Mouse (Mus musculus): ENCODE data around the gene Prr15l. TPM values are rescaled to one million over a fixed set of nuclear protein-coding genes. Genes with fewer than 3 reads are reported as not detected.

Gene Prr15l
- 0.34 and 0.46 TPM in 2 replicates for total RNA-seq (2014; rRNA removed)
- 0.60 and 0.64 TPM in 2 replicates for polyA plus RNA-seq (2012; rRNA removed)

- H3K27me3 ChIP-seq (ENCODE audit: control insufficient read depth, insufficient read depth, low read length) = no peaks in the 10 kb centered on the region; the same call in 1 of the 2 replicates
- no peak for DNase-seq (ENCODE audit: extremely low read depth, low read depth, low spot score)
- H3K27ac ChIP-seq (replicated peaks; ENCODE audit: insufficient read depth, low read depth, low read length) = no peak within 1 kb of the TSS
- no peaks in the 10 kb centered on the region for H3K4me1 ChIP-seq (ENCODE audit: control insufficient read depth, insufficient read depth, low read length)
- no peak within 1 kb of the TSS for H3K4me3 ChIP-seq (ENCODE audit: insufficient read depth, low read depth, low read length)
- H3K9ac ChIP-seq (ENCODE audit: low read depth, low read length) = no peak within 1 kb of the TSS
- no peak for TF ChIP-seq CTCF (IDR thresholded peaks at IDR 0.05; ENCODE audit: low read depth, low read length)
- no peak for TF ChIP-seq POLR2A (IDR thresholded peaks at IDR 0.05; ENCODE audit: extremely low read depth, insufficient read depth, low read length)
- 47% methylated on average over 2 of the region's 2 CpGs for WGBS
- no peaks in the 10 kb centered on the region for H3K79me2 ChIP-seq (ENCODE audit: control insufficient read depth, insufficient read depth, low read length)
- no peaks in the 10 kb centered on the region for H3K36me3 ChIP-seq (ENCODE audit: control insufficient read depth, insufficient read depth, low read length)
These were observed at the start of gene Prr15l for GRCm38 (mm10) chr11:96928088-96928487. TSS of gene Prr15l (plus strand) at chr11:96928104.

GRCm38 (mm10) chr11:96878715-96879114, 49.2 kb upstream of the Prr15l start:
- Histone ChIP-seq H3K79me2 (ENCODE audit: control insufficient read depth, insufficient read depth, low read length) (no peaks in the 10 kb centered on the region), H3K27me3 (ENCODE audit: control insufficient read depth, insufficient read depth, low read length) (peaks cover 2% of the 10 kb centered on the region; the same call in 1 of the 2 replicates), H3K27ac (replicated peaks; ENCODE audit: insufficient read depth, low read depth, low read length) (no peak overlapping the region; the same call in 1 of the 2 replicates), H3K4me3 (ENCODE audit: insufficient read depth, low read depth, low read length) (peak overlapping the region; percentile 30; the same call in 1 of the 2 replicates), H3K9ac (ENCODE audit: low read depth, low read length) (no peak overlapping the region), H3K4me1 (ENCODE audit: control insufficient read depth, insufficient read depth, low read length) (no peaks in the 10 kb centered on the region), H3K36me3 (ENCODE audit: control insufficient read depth, insufficient read depth, low read length) (no peaks in the 10 kb centered on the region)
- TF ChIP-seq POLR2A (IDR thresholded peaks at IDR 0.05; ENCODE audit: extremely low read depth, insufficient read depth, low read length) (no peak), CTCF (IDR thresholded peaks at IDR 0.05; ENCODE audit: low read depth, low read length) (no peak)
- DNase-seq (ENCODE audit: extremely low read depth, low read depth, low spot score) = no peak
- WGBS = 40% methylated on average over 3 of the region's 3 CpGs

- 43% methylated on average over 7 of the region's 7 CpGs for WGBS
- Histone ChIP-seq H3K36me3 (ENCODE audit: control insufficient read depth, insufficient read depth, low read length) (no peaks in the 10 kb centered on the region), H3K4me3 (ENCODE audit: insufficient read depth, low read depth, low read length) (peak overlapping the region; percentile 26; the same call in 1 of the 2 replicates), H3K27me3 (ENCODE audit: control insufficient read depth, insufficient read depth, low read length) (peaks cover 2% of the 10 kb centered on the region; the same call in 1 of the 2 replicates), H3K9ac (ENCODE audit: low read depth, low read length) (peak overlapping the region; percentile 21; the same call in 1 of the 2 replicates), H3K4me1 (ENCODE audit: control insufficient read depth, insufficient read depth, low read length) (no peaks in the 10 kb centered on the region), H3K27ac (replicated peaks; ENCODE audit: insufficient read depth, low read depth, low read length) (peak overlapping the region; percentile 37), H3K79me2 (ENCODE audit: control insufficient read depth, insufficient read depth, low read length) (no peaks in the 10 kb centered on the region)
- TF ChIP-seq CTCF (IDR thresholded peaks at IDR 0.05; ENCODE audit: low read depth, low read length) (no peak), POLR2A (IDR thresholded peaks at IDR 0.05; ENCODE audit: extremely low read depth, insufficient read depth, low read length) (no peak)
- DNase-seq (ENCODE audit: extremely low read depth, low read depth, low spot score) = no peak
These were observed 48.5 kb upstream of the Prr15l start for GRCm38 (mm10) chr11:96879359-96879758.

GRCm38 (mm10) chr11:96880296-96880695, 47.6 kb upstream of the Prr15l start:
- H3K36me3 ChIP-seq (ENCODE audit: control insufficient read depth, insufficient read depth, low read length) = no peaks in the 10 kb centered on the region
- H3K79me2 ChIP-seq (ENCODE audit: control insufficient read depth, insufficient read depth, low read length) = no peaks in the 10 kb centered on the region
- peak overlapping the region; percentile 39; the same call in 1 of the 2 replicates for H3K4me3 ChIP-seq (ENCODE audit: insufficient read depth, low read depth, low read length)
- H3K9ac ChIP-seq (ENCODE audit: low read depth, low read length) = peak overlapping the region; percentile 30; the same call in 1 of the 2 replicates
- H3K27me3 ChIP-seq (ENCODE audit: control insufficient read depth, insufficient read depth, low read length) = no peaks in the 10 kb centered on the region; the same call in 1 of the 2 replicates
- WGBS = 60% methylated on average over 9 of the region's 9 CpGs
- H3K27ac ChIP-seq (replicated peaks; ENCODE audit: insufficient read depth, low read depth, low read length) = peak overlapping the region; percentile 40; the same call in 1 of the 2 replicates
- TF ChIP-seq CTCF (IDR thresholded peaks at IDR 0.05; ENCODE audit: low read depth, low read length) (no peak), POLR2A (IDR thresholded peaks at IDR 0.05; ENCODE audit: extremely low read depth, insufficient read depth, low read length) (no peak)
- peak; percentile 56 for DNase-seq (ENCODE audit: extremely low read depth, low read depth, low spot score)
- no peaks in the 10 kb centered on the region for H3K4me1 ChIP-seq (ENCODE audit: control insufficient read depth, insufficient read depth, low read length)

- Histone ChIP-seq H3K27me3 (ENCODE audit: control insufficient read depth, insufficient read depth, low read length) (no peaks in the 10 kb centered on the region), H3K4me1 (ENCODE audit: control insufficient read depth, insufficient read depth, low read length) (no peaks in the 10 kb centered on the region), H3K4me3 (ENCODE audit: insufficient read depth, low read depth, low read length) (no peak overlapping the region), H3K9ac (ENCODE audit: low read depth, low read length) (no peak overlapping the region), H3K36me3 (ENCODE audit: control insufficient read depth, insufficient read depth, low read length) (no peaks in the 10 kb centered on the region), H3K27ac (replicated peaks; ENCODE audit: insufficient read depth, low read depth, low read length) (no peak overlapping the region), H3K79me2 (ENCODE audit: control insufficient read depth, insufficient read depth, low read length) (no peaks in the 10 kb centered on the region)
- TF ChIP-seq CTCF (IDR thresholded peaks at IDR 0.05; ENCODE audit: low read depth, low read length) = no peak
- DNase-seq (ENCODE audit: extremely low read depth, low read depth, low spot score) = no peak
- 86% methylated on average over 5 of the region's 5 CpGs for WGBS
These were observed 42.0 kb upstream of the Prr15l start for GRCm38 (mm10) chr11:96885901-96886340.

- 33% methylated on average over 8 of the region's 8 CpGs for WGBS
- Histone ChIP-seq H3K4me3 (ENCODE audit: insufficient read depth, low read depth, low read length) (no peak overlapping the region), H3K27ac (replicated peaks; ENCODE audit: insufficient read depth, low read depth, low read length) (no peak overlapping the region), H3K79me2 (ENCODE audit: control insufficient read depth, insufficient read depth, low read length) (no peaks in the 10 kb centered on the region), H3K36me3 (ENCODE audit: control insufficient read depth, insufficient read depth, low read length) (no peaks in the 10 kb centered on the region), H3K27me3 (ENCODE audit: control insufficient read depth, insufficient read depth, low read length) (no peaks in the 10 kb centered on the region), H3K9ac (ENCODE audit: low read depth, low read length) (no peak overlapping the region), H3K4me1 (ENCODE audit: control insufficient read depth, insufficient read depth, low read length) (no peaks in the 10 kb centered on the region)
- TF ChIP-seq POLR2A (IDR thresholded peaks at IDR 0.05; ENCODE audit: extremely low read depth, insufficient read depth, low read length) (no peak), CTCF (IDR thresholded peaks at IDR 0.05; ENCODE audit: low read depth, low read length) (no peak)
- DNase-seq (ENCODE audit: extremely low read depth, low read depth, low spot score) = no peak
These were observed 40.9 kb upstream of the Prr15l start for GRCm38 (mm10) chr11:96886942-96887546.

All from liver, adult 2 months (tissue).